Mouse (Mus musculus) lung, embryonic 14.5 days (tissue): ENCODE measurements around the gene Foxp1. TPM values are rescaled to one million over a fixed set of nuclear protein-coding genes. Genes with fewer than 3 reads are reported as not detected.

ENCODE experiments used
- ATAC-seq: fragments of 200-750 bp; cut with Nextera tagmentation; 2 replicates; pipeline ENCODE4 v1.8.0; 2017; ENCODE audit warnings: mild to moderate bottlenecking, moderate TSS enrichment, moderate library complexity; ENCODE audit not compliant: insufficient read depth
- DNase-seq: peaks from one replicate; pipeline ENCODE4 v3.0.0-alpha.2; 2015
- H3K27ac ChIP-seq: fragments of 300-500 bp; sonication (generic); 2 replicates; pipeline ENCODE4 v1.5.1; 2014; ENCODE audit warnings: low read depth, mild to moderate bottlenecking, moderate library complexity
- H3K27me3 ChIP-seq: fragments of 300-500 bp; sonication (generic); 2 replicates; pipeline ENCODE4 v1.6.1; 2014; ENCODE audit warnings: low read length, control low read depth; ENCODE audit not compliant: insufficient read depth
- H3K36me3 ChIP-seq: fragments of 300-500 bp; sonication (generic); 2 replicates; pipeline ENCODE4 v1.6.1; 2014; ENCODE audit warnings: control low read depth; ENCODE audit not compliant: insufficient read depth
- H3K4me1 ChIP-seq: fragments of 300-500 bp; sonication (generic); 2 replicates; pipeline ENCODE4 v1.6.1; 2014; ENCODE audit warnings: antibody characterized with exemption, control low read depth; ENCODE audit not compliant: insufficient read depth
- H3K4me2 ChIP-seq: fragments of 300-500 bp; sonication (generic); 2 replicates; pipeline ENCODE4 v1.6.1; 2014; ENCODE audit warnings: mild to moderate bottlenecking
- H3K4me3 ChIP-seq: fragments of 300-500 bp; sonication (generic); 2 replicates; pipeline ENCODE4 v1.5.1; 2014; ENCODE audit warnings: low read depth, low read length
- H3K9ac ChIP-seq: fragments of 300-500 bp; sonication (generic); 2 replicates; pipeline ENCODE4 v1.6.1; 2014
- H3K9me3 ChIP-seq: fragments of 300-500 bp; sonication (generic); 2 replicates; pipeline ENCODE4 v1.6.1; 2016; ENCODE audit warnings: low read depth, low read length, control low read depth
- CTCF ChIP-seq: IDR thresholded peaks from 2 replicates; pipeline ENCODE4 v1.5.1; 2016; ENCODE audit warnings: antibody characterized with exemption, low read depth
- WGBS: fragments of 180-500 bp; shearing (Covaris S2); extraction: QIAGEN DNeasy Blood & Tissue Kit; methylation state at CpG from one replicate; pipeline ENCODE4 v1.1.7; 2014; 5-methylcytosine and 5-hydroxymethylcytosine counted together
- polyA plus RNA-seq: library from polyadenylated mRNA; unstranded; fragments of >200 nt; fragmentation: Nextera tagmentation; extraction: Ambion mirVana; gene quantifications from 2 replicates; pipeline ENCODE4 v1.2.1, GENCODE M21; 2014

Foxp1 gene
- polyA plus RNA-seq, 1 experiment from 2014 or later = 111 TPM

DNA sequence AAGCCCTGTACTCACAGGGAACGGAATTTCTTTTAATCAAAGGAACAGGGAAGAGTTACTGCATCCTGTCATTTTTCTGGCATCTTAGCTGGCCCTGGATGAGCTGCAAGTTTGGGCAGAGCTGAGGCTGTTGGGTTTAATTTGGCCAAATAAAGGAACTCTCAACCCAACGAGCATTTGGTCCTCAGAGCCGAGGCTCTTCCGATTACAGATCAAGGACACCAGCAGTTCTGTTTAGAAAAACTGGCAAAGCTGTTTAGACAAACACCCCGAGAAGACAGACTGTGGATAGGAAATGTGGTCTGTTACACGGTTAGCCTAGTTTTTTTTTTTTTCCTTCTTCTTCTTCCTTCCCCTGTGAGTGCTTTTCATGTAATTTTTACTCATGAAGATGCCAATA lies 158.0 kb downstream of the Foxp1 start:
- Histone ChIP-seq H3K9ac (no peak overlapping the region), H3K36me3 (no peaks in the 10 kb centered on the region), H3K27ac (no peak overlapping the region), H3K27me3 (no peaks in the 10 kb centered on the region), H3K4me2 (no peak overlapping the region), H3K9me3 (no peaks in the 10 kb centered on the region), H3K4me1 (no peaks in the 10 kb centered on the region; the same call in 1 of the 2 replicates), H3K4me3 (no peak overlapping the region)
- DNase-seq (peak; percentile 73), ATAC-seq (peak; percentile 44; the same call in 1 of the 2 replicates)
- TF ChIP-seq CTCF = no peak
- 28% methylated on average over 6 of the region's 6 CpGs for WGBS

DNA sequence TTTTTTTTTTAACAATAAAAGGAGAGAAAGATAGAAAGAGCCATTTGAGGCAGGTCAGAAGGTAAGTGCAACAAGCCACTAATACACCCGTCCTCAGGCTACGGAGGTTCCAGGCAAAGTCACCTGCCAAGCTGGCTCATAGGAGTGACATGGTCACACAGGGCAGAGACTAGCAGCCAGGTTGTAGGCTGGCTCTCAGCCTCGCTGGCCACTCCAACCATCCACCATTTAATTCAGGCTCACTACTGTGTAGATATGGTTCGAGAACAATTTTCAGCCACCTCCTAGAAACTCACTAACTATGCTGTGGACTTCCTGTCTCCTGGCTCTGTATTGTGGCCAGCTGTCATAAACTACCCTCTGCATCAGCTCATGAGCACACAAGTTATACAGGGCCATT lies 161.9 kb downstream of the Foxp1 start:
- Histone ChIP-seq H3K4me2 (no peak overlapping the region), H3K4me1 (no peaks in the 10 kb centered on the region; the same call in 1 of the 2 replicates), H3K9ac (no peak overlapping the region), H3K27ac (peak overlapping the region; percentile 66), H3K36me3 (no peaks in the 10 kb centered on the region), H3K9me3 (no peaks in the 10 kb centered on the region), H3K4me3 (no peak overlapping the region), H3K27me3 (no peaks in the 10 kb centered on the region)
- ATAC-seq (no peak), DNase-seq (no peak)
- 75% methylated on average over 4 of the region's 4 CpGs for WGBS
- no peak for TF ChIP-seq CTCF

GRCm38 (mm10) chr6:99359765-99360499 lies 162.6 kb downstream of the Foxp1 start:
- Histone ChIP-seq H3K4me3 (no peak overlapping the region), H3K9me3 (no peaks in the 10 kb centered on the region), H3K27me3 (no peaks in the 10 kb centered on the region), H3K4me1 (no peaks in the 10 kb centered on the region; the same call in 1 of the 2 replicates), H3K9ac (no peak overlapping the region), H3K27ac (peak overlapping the region; percentile 14; the same call in 1 of the 2 replicates), H3K4me2 (no peak overlapping the region), H3K36me3 (no peaks in the 10 kb centered on the region)
- WGBS = 60% methylated on average over 6 of the region's 6 CpGs
- ATAC-seq (no peak), DNase-seq (peak; percentile 28)
- TF ChIP-seq CTCF = no peak

DNA sequence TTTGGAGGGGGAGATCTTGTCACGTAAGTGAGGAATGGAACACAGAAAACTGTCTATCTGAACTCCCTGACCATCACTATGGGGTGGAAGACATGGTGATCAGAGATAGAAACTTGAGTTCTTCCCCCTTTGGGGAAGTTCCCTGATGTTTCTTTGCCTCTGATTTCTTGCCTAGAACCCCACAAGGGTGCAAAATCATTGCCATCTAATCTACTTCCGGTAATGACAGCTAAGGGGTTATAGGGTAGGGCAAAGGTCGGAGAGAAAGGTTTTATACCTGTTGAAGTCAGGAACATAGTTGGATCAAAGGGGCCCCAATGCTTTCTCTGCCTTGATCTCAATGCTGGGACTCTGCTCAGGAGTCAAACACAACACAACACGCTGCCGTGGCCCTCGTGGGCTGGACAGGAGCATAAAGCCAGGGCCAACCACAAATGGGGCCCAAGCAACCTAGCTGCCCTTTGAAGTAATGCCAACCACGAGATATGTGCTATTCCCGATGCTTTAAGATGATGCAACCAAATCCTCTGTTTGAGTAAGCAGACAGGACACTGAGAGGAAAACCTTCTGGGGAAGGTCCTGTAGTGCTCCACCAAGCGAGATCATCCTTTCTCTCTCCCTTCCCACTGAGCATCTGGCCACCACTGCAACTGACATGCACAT lies 163.4 kb downstream of the Foxp1 start:
- Histone ChIP-seq H3K9me3 (no peaks in the 10 kb centered on the region), H3K4me2 (no peak overlapping the region), H3K4me1 (peaks cover 2% of the 10 kb centered on the region; the same call in 1 of the 2 replicates), H3K36me3 (no peaks in the 10 kb centered on the region), H3K27me3 (no peaks in the 10 kb centered on the region), H3K9ac (no peak overlapping the region), H3K27ac (no peak overlapping the region), H3K4me3 (no peak overlapping the region)
- WGBS = 69% methylated on average over 9 of the region's 9 CpGs
- no peak; the same call in 1 of the 2 replicates for ATAC-seq
- DNase-seq = no peak
- TF ChIP-seq CTCF = no peak

DNA sequence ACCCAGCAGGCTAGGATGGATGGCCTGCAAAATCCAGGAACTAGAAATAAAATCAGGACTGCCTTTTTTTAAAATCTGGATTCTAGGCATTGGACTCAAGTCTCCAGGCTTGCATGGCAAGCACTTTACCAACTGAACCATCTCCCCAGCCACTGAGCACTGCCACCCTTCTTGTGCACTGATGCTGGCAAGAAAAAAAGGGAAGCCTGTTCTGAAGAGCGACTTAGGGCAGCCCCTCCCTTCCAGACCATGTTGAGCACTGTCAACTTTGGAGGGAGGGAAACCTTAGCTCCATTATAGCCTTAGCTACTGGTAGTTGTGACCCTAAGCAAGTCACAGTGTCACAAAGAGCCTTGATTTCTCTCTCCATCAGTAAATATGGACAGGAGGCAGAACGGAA lies 164.6 kb downstream of the Foxp1 start:
- Histone ChIP-seq H3K27ac (no peak overlapping the region), H3K4me3 (no peak overlapping the region), H3K4me1 (peaks cover 3% of the 10 kb centered on the region; the same call in 1 of the 2 replicates), H3K9me3 (no peaks in the 10 kb centered on the region), H3K27me3 (no peaks in the 10 kb centered on the region), H3K36me3 (no peaks in the 10 kb centered on the region), H3K4me2 (no peak overlapping the region), H3K9ac (no peak overlapping the region)
- no peak for DNase-seq
- TF ChIP-seq CTCF = no peak
- ATAC-seq = no peak
- 83% methylated on average over 2 of the region's 2 CpGs for WGBS

- DNase-seq = no peak
- Histone ChIP-seq H3K4me2 (no peak overlapping the region), H3K9ac (no peak overlapping the region), H3K27ac (no peak overlapping the region), H3K4me3 (no peak overlapping the region), H3K9me3 (no peaks in the 10 kb centered on the region), H3K4me1 (peaks cover 3% of the 10 kb centered on the region; the same call in 1 of the 2 replicates), H3K27me3 (no peaks in the 10 kb centered on the region), H3K36me3 (no peaks in the 10 kb centered on the region)
- no peak for ATAC-seq
- 43% methylated on average over 2 of the region's 2 CpGs for WGBS
- TF ChIP-seq CTCF = 0 out of 2 replicates have a peak, but pooled peaks have one; percentile 26
Observed at GRCm38 (mm10) chr6:99354338-99354737, 168.2 kb downstream of the Foxp1 start.

DNA sequence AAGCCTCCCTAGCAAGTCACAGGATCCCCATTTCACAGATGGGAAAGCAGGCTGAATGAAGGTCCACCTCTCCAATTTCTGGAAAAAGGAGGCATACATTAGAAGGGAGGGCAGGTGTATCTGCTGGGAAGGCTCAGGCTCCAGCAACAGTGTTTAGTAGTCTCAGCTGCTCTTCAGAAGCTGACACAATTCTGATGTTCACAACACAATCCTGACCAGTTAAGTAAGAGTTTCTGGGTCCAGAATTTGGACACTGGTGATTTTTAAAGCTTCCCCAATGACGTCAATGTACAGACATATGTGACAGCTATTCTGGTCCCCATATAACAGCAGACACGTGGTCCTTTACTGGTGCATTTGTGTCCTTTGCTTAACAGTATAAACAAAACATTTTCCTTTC lies 169.1 kb downstream of the Foxp1 start:
- TF ChIP-seq CTCF = no peak
- H3K9me3 ChIP-seq = no peaks in the 10 kb centered on the region
- H3K4me2 ChIP-seq = no peak overlapping the region
- ATAC-seq = no peak
- H3K4me1 ChIP-seq = peaks cover 3% of the 10 kb centered on the region; the same call in 1 of the 2 replicates
- H3K4me3 ChIP-seq = no peak overlapping the region
- H3K27ac ChIP-seq = no peak overlapping the region
- 49% methylated on average over 2 of the region's 2 CpGs for WGBS
- no peak for DNase-seq
- H3K27me3 ChIP-seq = no peaks in the 10 kb centered on the region
- H3K36me3 ChIP-seq = no peaks in the 10 kb centered on the region
- H3K9ac ChIP-seq = no peak overlapping the region
